Mouse (Mus musculus) thymus, adult 2 months (tissue): Measurements from ENCODE around the gene Csnk1e. TPM values are rescaled to one million over a fixed set of nuclear protein-coding genes. Genes with fewer than 3 reads are reported as not detected.

Source experiments
- DNase-seq: peaks from one replicate; pipeline ENCODE4 v3.0.0; 2021
- H3K27ac ChIP-seq: fragments of 200-500 bp; 2 replicates; pipeline ENCODE4 v1.5.1; 2012; ENCODE audit warnings: low read length, control low read depth; ENCODE audit not compliant: control insufficient read depth, insufficient read depth
- H3K27me3 ChIP-seq: fragments of 200-500 bp; 2 replicates; pipeline ENCODE4 v1.6.1; 2012; ENCODE audit warnings: mild to moderate bottlenecking, low read length, moderate library complexity, mixed read lengths; ENCODE audit not compliant: control insufficient read depth, insufficient read depth
- H3K36me3 ChIP-seq: fragments of 200-500 bp; 2 replicates; pipeline ENCODE4 v1.6.1; 2012; ENCODE audit warnings: mild to moderate bottlenecking, low read length, moderate library complexity; ENCODE audit not compliant: control insufficient read depth, insufficient read depth
- H3K4me1 ChIP-seq: fragments of 200-500 bp; replicated peaks from 2 replicates; pipeline ENCODE4 v1.6.1; 2012; ENCODE audit warnings: low read length; ENCODE audit not compliant: control insufficient read depth, insufficient read depth
- H3K4me3 ChIP-seq: fragments of 200-500 bp; 2 replicates; pipeline ENCODE4 v1.5.1; 2012; ENCODE audit warnings: mild to moderate bottlenecking, low read length, control low read depth, moderate library complexity; ENCODE audit not compliant: control insufficient read depth, insufficient read depth
- CTCF ChIP-seq: fragments of 200-500 bp; IDR thresholded peaks from 2 replicates; pipeline ENCODE4 v1.5.1; 2012; ENCODE audit warnings: mild to moderate bottlenecking, control low read depth, low read length, moderate library complexity, borderline replicate concordance; ENCODE audit not compliant: control insufficient read depth, poor library complexity, insufficient read depth; ENCODE audit errors: extremely low read depth
- POLR2A ChIP-seq: fragments of 200-500 bp; IDR thresholded peaks from 2 replicates; pipeline ENCODE4 v1.6.1; 2012; ENCODE audit warnings: mild to moderate bottlenecking, low read length, control low read depth, moderate library complexity; ENCODE audit not compliant: control insufficient read depth, poor library complexity, insufficient read depth; ENCODE audit errors: extremely low read depth
- WGBS: fragments of 180-500 bp; shearing (Covaris S2); methylation state at CpG from one replicate; pipeline ENCODE4 v1.1.7; 2018; 5-methylcytosine and 5-hydroxymethylcytosine counted together
- polyA plus RNA-seq: library from polyadenylated mRNA; depleted of rRNA; stranded (reverse); fragments of >200 nt; gene quantifications from 2 replicates; pipeline ENCODE4 v1.2.3, GENCODE M21; 2012

Gene Csnk1e
- polyA plus RNA-seq, 1 experiment: 155 TPM

DNA sequence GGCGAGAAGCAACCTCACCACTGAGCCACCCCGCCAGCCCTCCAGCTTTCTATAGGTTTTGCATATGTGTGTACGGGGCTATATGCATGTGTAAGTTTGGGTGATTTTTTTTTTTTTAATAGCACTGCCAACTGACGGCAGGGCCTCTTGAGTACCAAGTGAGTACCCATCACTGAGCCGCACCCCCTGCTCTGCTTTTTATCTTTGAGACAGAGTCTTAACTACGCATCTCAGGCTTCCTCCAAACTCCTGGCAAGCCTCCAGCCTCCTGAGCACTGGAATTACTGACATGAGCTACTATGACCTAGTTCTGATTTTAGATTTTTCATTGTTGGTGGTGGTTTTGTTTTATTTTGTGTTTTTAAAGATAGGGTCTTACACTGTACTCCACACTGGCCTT is 27.9 kb downstream of the Csnk1e start:
- Histone ChIP-seq H3K27me3 (no peaks in the 10 kb centered on the region), H3K27ac (no peak overlapping the region), H3K4me3 (no peak overlapping the region), H3K4me1 (peaks cover 5% of the 10 kb centered on the region; the same call in 1 of the 2 replicates), H3K36me3 (peaks cover 73% of the 10 kb centered on the region)
- DNase-seq: no peak
- 95% methylated on average over 6 of the region's 6 CpGs for WGBS
- TF ChIP-seq CTCF (no peak), POLR2A (no peak)

DNA sequence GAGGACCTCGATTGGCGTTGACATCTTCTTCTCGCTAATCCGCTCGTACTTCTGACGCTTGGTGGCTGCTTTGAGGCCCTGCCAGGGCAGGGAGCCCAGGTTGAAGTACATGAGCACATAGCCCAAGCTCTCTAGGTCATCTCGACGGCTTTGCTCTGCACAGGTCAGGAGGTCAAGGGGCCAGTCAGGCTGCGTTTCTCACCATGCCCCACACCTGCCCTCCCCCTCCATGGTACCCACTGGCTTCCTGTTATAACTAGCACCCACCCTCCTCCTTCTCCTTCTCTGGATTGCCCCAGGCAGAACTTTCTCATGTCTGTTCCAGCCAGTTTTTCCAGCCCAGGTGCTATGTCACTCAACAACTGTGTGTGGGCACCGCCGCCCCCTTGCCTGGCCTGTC is 29.9 kb downstream of the Csnk1e start:
- Histone ChIP-seq H3K36me3 (peaks cover 81% of the 10 kb centered on the region), H3K27me3 (no peaks in the 10 kb centered on the region), H3K4me3 (no peak overlapping the region), H3K27ac (no peak overlapping the region), H3K4me1 (no peaks in the 10 kb centered on the region)
- 96% methylated on average over 11 of the region's 11 CpGs for WGBS
- no peak for DNase-seq
- no peak for TF ChIP-seq POLR2A
- no peak for TF ChIP-seq CTCF

DNA sequence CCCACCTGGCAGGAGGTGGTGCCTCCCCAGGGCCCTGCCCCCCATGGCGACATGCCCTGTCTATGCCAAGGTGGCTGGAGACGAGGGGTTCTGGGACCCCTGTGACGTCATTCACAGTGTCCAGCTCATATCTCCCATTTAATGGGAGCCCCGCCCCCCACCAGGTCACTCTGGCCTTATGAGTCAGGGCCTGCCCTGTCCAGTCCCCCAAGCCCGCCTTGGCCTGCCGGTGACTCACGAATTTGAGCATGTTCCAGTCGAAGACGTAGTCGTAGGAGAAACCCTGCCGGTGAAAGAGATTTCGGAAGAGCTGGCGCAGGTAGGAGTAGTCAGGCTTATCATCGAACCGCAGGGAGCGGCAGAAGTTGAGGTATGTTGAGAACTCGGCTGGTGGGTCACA is 30.8 kb downstream of the Csnk1e start:
- Histone ChIP-seq H3K4me1 (no peaks in the 10 kb centered on the region), H3K27me3 (no peaks in the 10 kb centered on the region), H3K36me3 (peaks cover 77% of the 10 kb centered on the region), H3K27ac (no peak overlapping the region), H3K4me3 (no peak overlapping the region)
- TF ChIP-seq CTCF (no peak), POLR2A (no peak)
- 97% methylated on average over 17 of the region's 17 CpGs for WGBS
- DNase-seq: no peak

GRCm38 (mm10) chr15:79422715-79423243 is 32.6 kb downstream of the Csnk1e start:
- peaks cover 67% of the 10 kb centered on the region for H3K36me3 ChIP-seq

DNA sequence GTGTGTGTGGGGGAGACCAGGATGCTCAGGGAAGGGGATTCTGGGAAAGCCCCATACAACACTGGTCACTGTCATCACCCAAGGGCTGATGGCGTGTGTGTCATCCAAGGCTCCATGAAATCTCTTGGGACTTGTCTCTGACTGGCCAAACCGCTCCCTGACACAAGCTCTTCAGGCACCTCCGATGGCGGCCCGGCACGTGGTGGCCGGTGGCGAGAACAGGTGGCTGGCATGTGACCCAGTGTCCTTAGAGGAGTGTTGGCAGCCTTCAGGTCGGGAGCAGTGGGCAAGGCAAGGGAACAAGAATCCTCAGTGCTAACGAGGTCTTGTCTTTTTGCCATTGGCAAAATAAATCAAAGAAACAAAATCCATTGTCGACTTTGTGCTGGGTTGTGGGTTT is 36.7 kb downstream of the Csnk1e start:
- H3K4me3 ChIP-seq: no peak overlapping the region
- peaks cover 21% of the 10 kb centered on the region for H3K4me1 ChIP-seq
- H3K27me3 ChIP-seq: no peaks in the 10 kb centered on the region
- no peak for DNase-seq
- no peak overlapping the region for H3K27ac ChIP-seq
- H3K36me3 ChIP-seq: peaks cover 27% of the 10 kb centered on the region
- WGBS: 72% methylated on average over 11 of the region's 11 CpGs
- TF ChIP-seq POLR2A: no peak
- TF ChIP-seq CTCF: no peak

More at GRCm38 (mm10) chr15:79422715-79423243, 32.6 kb downstream of the Csnk1e start:
- Histone ChIP-seq H3K4me1 (peaks cover 8% of the 10 kb centered on the region), H3K27ac (no peak overlapping the region), H3K4me3 (no peak overlapping the region), H3K27me3 (no peaks in the 10 kb centered on the region)
- WGBS: 96% methylated on average over 6 of the region's 6 CpGs
- TF ChIP-seq POLR2A: no peak
- no peak for DNase-seq

DNA sequence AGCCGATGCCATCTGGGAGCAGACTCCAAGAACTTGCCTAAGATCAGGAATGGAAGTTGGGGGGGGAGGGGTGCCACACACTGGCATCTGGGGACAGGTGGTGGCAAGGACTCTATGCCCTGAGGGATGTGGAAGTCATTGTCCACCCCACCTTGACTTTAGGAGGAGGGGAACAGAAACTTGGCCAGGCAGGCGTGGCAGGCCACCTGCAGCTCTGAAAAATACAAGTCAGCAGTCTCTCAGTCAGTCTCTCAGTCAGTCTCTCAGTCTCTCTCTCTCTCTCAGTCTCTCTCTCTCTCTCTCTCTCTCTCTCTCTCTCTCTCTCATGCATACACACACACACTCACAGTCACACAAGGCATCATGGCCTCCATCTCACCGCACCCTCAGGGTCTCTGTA is 37.1 kb downstream of the Csnk1e start:
- no peak overlapping the region for H3K27ac ChIP-seq
- H3K27me3 ChIP-seq: no peaks in the 10 kb centered on the region
- H3K36me3 ChIP-seq: peaks cover 23% of the 10 kb centered on the region
- TF ChIP-seq POLR2A: no peak
- TF ChIP-seq CTCF: no peak
- no peak for DNase-seq
- peaks cover 25% of the 10 kb centered on the region for H3K4me1 ChIP-seq
- 90% methylated on average over 3 of the region's 3 CpGs for WGBS
- no peak overlapping the region for H3K4me3 ChIP-seq

GRCm38 (mm10) chr15:79417379-79417778 is 38.0 kb downstream of the Csnk1e start:
- Histone ChIP-seq H3K27ac (no peak overlapping the region), H3K36me3 (peaks cover 14% of the 10 kb centered on the region), H3K4me3 (no peak overlapping the region), H3K27me3 (no peaks in the 10 kb centered on the region), H3K4me1 (peaks cover 33% of the 10 kb centered on the region)
- WGBS: 98% methylated on average over 3 of the region's 3 CpGs
- no peak for TF ChIP-seq CTCF
- no peak for TF ChIP-seq POLR2A
- DNase-seq: no peak
